Mouse (Mus musculus) liver, postnatal 0 days (tissue): ENCODE results near the gene Slc25a4. TPM values are rescaled to one million over a fixed set of nuclear protein-coding genes. Genes with fewer than 3 reads are reported as not detected.
A peak's percentile ranks its signal among the peaks of the same experiment; 100 is the strongest.

Experiments
- ATAC-seq: fragments of 200-750 bp; cut with Nextera tagmentation; 2 replicates; pipeline ENCODE4 v1.8.0; 2017; ENCODE audit warnings: mild to moderate bottlenecking, moderate library complexity
- DNase-seq: peaks from one replicate; pipeline ENCODE4 v3.0.0-alpha.2; 2016
- H3K27ac ChIP-seq: fragments of 300-500 bp; sonication (generic); 2 replicates; pipeline ENCODE4 v1.5.1; 2014; ENCODE audit warnings: antibody characterized with exemption, moderate library complexity, mild to moderate bottlenecking, low read depth
- H3K27me3 ChIP-seq: fragments of 300-500 bp; sonication (generic); 2 replicates; pipeline ENCODE4 v1.6.1; 2014; ENCODE audit warnings: low read length, control low read depth, mixed read lengths; ENCODE audit not compliant: insufficient read depth
- H3K36me3 ChIP-seq: fragments of 300-500 bp; sonication (generic); replicated peaks from 2 replicates; pipeline ENCODE4 v1.6.1; 2014; ENCODE audit warnings: mild to moderate bottlenecking, control low read depth, low read length, moderate library complexity, mixed read lengths; ENCODE audit not compliant: insufficient read depth
- H3K4me1 ChIP-seq: fragments of 300-500 bp; sonication (generic); 2 replicates; pipeline ENCODE4 v1.6.1; 2014; ENCODE audit warnings: antibody characterized with exemption, mild to moderate bottlenecking, control low read depth; ENCODE audit not compliant: insufficient read depth
- H3K4me2 ChIP-seq: fragments of 300-500 bp; sonication (generic); 2 replicates; pipeline ENCODE4 v1.6.1; 2014; ENCODE audit warnings: low read depth, mild to moderate bottlenecking, low read length, moderate library complexity, mixed read lengths
- H3K4me3 ChIP-seq: fragments of 300-500 bp; sonication (generic); 2 replicates; pipeline ENCODE4 v1.5.1; 2014; ENCODE audit warnings: low read depth, low read length
- H3K9ac ChIP-seq: fragments of 300-500 bp; sonication (generic); replicated peaks from 2 replicates; pipeline ENCODE4 v1.6.1; 2014; ENCODE audit warnings: mild to moderate bottlenecking, moderate library complexity
- H3K9me3 ChIP-seq: fragments of 300-500 bp; sonication (generic); 2 replicates; pipeline ENCODE4 v1.6.1; 2016; ENCODE audit warnings: mild to moderate bottlenecking, control low read depth, low read length, mixed read lengths
- CTCF ChIP-seq: sonication (generic); IDR thresholded peaks from 2 replicates; pipeline ENCODE4 v1.5.1; 2016; ENCODE audit warnings: antibody characterized with exemption, low read depth
- EP300 ChIP-seq: IDR thresholded peaks from 2 replicates; pipeline ENCODE4 v1.6.1; 2016; ENCODE audit warnings: antibody characterized with exemption, low read depth, mild to moderate bottlenecking
- WGBS: fragments of 180-500 bp; shearing (Covaris S2); extraction: QIAGEN DNeasy Blood & Tissue Kit; methylation state at CpG from one replicate; pipeline ENCODE4 v1.1.7; 2014; ENCODE audit not compliant: insufficient replicate concordance; 5-methylcytosine and 5-hydroxymethylcytosine counted together
- polyA plus RNA-seq: library from polyadenylated mRNA; unstranded; fragments of >200 nt; fragmentation: Nextera tagmentation; extraction: Ambion mirVana; gene quantifications from 2 replicates; pipeline ENCODE4 v1.2.1, GENCODE M21; 2015

Gene Slc25a4
- polyA plus RNA-seq, 1 experiment from 2014 or later, result 448 TPM

DNA sequence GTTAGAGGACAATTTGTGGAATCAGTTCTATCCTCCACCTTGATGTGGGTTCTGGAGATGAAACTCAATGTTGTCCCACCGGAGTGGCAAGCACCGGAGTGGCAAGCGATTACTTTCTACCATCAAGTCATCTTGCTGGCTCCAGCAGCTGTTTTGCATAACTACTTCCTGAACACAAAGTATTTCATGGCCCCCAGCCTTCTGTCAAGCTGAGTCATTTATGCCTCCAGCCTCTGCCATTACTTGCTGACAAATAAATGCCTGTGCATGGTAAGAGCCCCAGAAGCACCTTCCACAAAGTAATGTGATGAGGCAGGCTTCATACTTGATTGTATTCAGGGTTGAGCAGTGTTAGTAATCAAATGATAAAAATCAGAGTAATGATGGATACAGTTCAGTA is 14.2 kb downstream of the Slc25a4 start:
- Histone ChIP-seq H3K9ac (no peak overlapping the region), H3K36me3 (peaks cover 22% of the 10 kb centered on the region), H3K4me1 (no peaks in the 10 kb centered on the region), H3K4me2 (no peak overlapping the region), H3K27me3 (no peaks in the 10 kb centered on the region), H3K4me3 (no peak overlapping the region), H3K27ac (no peak overlapping the region), H3K9me3 (no peaks in the 10 kb centered on the region)
- TF ChIP-seq EP300 (no peak), CTCF (no peak)
- ATAC-seq (no peak), DNase-seq (no peak)
- 82% methylated on average over 3 of the region's 3 CpGs for WGBS

GRCm38 (mm10) chr8:46193100-46193499 is 18.0 kb downstream of the Slc25a4 start:
- DNase-seq (no peak), ATAC-seq (no peak)
- Histone ChIP-seq H3K4me3 (no peak overlapping the region), H3K9me3 (no peaks in the 10 kb centered on the region), H3K36me3 (peaks cover 22% of the 10 kb centered on the region), H3K27me3 (no peaks in the 10 kb centered on the region), H3K9ac (no peak overlapping the region), H3K4me2 (no peak overlapping the region), H3K27ac (no peak overlapping the region), H3K4me1 (no peaks in the 10 kb centered on the region)
- 84% methylated on average over 8 of the region's 8 CpGs for WGBS
- no peak for TF ChIP-seq CTCF
- TF ChIP-seq EP300, result no peak

DNA sequence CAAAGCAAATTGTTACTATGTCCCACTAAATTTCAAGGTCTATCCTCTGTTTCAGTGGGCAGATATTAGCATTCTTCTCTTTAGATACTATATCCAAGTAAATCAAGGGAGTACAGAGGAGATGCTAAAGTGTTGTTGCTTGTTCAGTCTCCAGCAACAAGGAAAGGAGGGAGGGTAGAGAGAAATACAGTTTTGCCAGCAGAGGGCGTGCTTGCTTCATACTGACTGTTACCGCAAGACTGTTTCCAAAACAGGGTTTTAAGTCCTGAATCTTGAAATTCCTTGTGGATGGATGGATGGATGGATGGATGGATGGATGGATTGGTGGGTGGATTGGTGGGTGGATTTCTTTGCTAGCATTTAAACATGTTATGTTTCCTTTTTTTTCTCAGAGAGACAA is 25.7 kb downstream of the Slc25a4 start:
- Histone ChIP-seq H3K27ac (no peak overlapping the region), H3K4me3 (no peak overlapping the region), H3K9ac (no peak overlapping the region), H3K4me2 (no peak overlapping the region), H3K4me1 (no peaks in the 10 kb centered on the region), H3K27me3 (no peaks in the 10 kb centered on the region), H3K9me3 (no peaks in the 10 kb centered on the region), H3K36me3 (peaks cover 13% of the 10 kb centered on the region)
- DNase-seq (peak; percentile 70), ATAC-seq (no peak)
- TF ChIP-seq EP300, result no peak
- peak; percentile 87 for TF ChIP-seq CTCF
- 15% methylated on average over 2 of the region's 2 CpGs for WGBS

DNA sequence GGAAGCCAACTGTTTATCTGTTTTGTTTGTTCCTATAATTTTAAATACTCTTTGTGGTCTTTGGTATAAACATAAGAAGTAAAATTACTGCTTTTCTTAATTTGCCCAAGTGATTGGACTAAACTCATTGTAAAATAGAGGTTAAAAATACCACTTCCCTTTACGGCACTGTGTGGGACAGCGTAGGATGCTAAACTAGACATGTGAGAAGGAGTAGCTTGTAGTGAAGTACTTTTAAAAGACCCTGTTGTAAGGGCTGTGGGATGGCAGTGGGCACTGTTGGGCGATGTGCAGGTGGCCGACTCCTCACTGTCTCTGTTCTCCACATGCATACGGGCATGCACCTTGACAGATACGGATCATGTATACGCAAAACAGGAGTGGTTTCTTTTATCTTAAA is 30.9 kb downstream of the Slc25a4 start:
- no peaks in the 10 kb centered on the region for H3K9me3 ChIP-seq
- no peak overlapping the region for H3K27ac ChIP-seq
- no peak for ATAC-seq
- H3K4me2 ChIP-seq, result no peak overlapping the region
- H3K9ac ChIP-seq, result no peak overlapping the region
- no peak for TF ChIP-seq EP300
- WGBS, result 88% methylated on average over 7 of the region's 7 CpGs
- H3K36me3 ChIP-seq, result peaks cover 10% of the 10 kb centered on the region
- no peaks in the 10 kb centered on the region for H3K4me1 ChIP-seq
- no peak overlapping the region for H3K4me3 ChIP-seq
- no peak for DNase-seq
- no peaks in the 10 kb centered on the region for H3K27me3 ChIP-seq

DNA sequence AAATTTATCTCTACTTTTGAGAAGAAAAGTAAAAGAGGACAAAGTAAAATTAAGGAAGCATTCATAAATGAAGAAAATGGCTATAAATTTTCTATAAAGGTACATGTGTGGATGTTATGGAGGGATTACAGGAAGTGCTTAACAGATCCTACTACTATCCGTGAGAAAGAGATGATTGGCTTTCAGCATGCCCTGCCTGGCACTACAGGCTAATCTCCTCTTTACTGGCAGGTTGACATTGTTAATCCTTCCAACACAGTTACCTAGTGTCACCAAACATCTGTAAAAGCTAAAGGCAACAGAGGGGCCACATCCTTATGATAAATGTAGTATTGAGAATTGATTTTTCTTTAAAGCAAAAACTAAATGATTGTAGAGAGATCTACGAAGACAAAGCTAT is 37.4 kb downstream of the Slc25a4 start:
- peaks cover 13% of the 10 kb centered on the region for H3K36me3 ChIP-seq
- H3K4me2 ChIP-seq, result no peak overlapping the region
- no peaks in the 10 kb centered on the region for H3K9me3 ChIP-seq
- no peak overlapping the region for H3K27ac ChIP-seq
- no peaks in the 10 kb centered on the region for H3K27me3 ChIP-seq
- 52% methylated on average over 2 of the region's 2 CpGs for WGBS
- DNase-seq, result no peak
- TF ChIP-seq EP300 (no peak), CTCF (no peak)
- H3K9ac ChIP-seq, result no peak overlapping the region
- no peak for ATAC-seq
- no peaks in the 10 kb centered on the region for H3K4me1 ChIP-seq
- no peak overlapping the region for H3K4me3 ChIP-seq

- Histone ChIP-seq H3K9ac (peak overlapping the region; percentile 89), H3K36me3 (no peaks in the 10 kb centered on the region), H3K9me3 (no peaks in the 10 kb centered on the region), H3K27me3 (no peaks in the 10 kb centered on the region), H3K4me3 (peak overlapping the region; percentile 85), H3K4me2 (peak overlapping the region; percentile 92), H3K4me1 (peaks cover 18% of the 10 kb centered on the region), H3K27ac (peak overlapping the region; percentile 94)
- WGBS, result 0% methylated on average over 24 of the region's 25 CpGs
- ATAC-seq (no peak), DNase-seq (no peak)
- TF ChIP-seq EP300, result no peak
- TF ChIP-seq CTCF, result no peak
Measured at GRCm38 (mm10) chr8:46163870-46164190, 47.3 kb downstream of the Slc25a4 start.
